Mouse (Mus musculus) stomach, embryonic 16.5 days (tissue): ENCODE measurements around the gene Wbp2. TPM values are rescaled to one million over a fixed set of nuclear protein-coding genes. Genes with fewer than 3 reads are reported as not detected.
A peak's percentile ranks its signal among the peaks of the same experiment; 100 is the strongest.
"Not testable (repeated sequence)": the region's sequence is repeated elsewhere in the genome, so short reads cannot be mapped to it uniquely, and the experiment has no call there.

ENCODE experiments used
- ATAC-seq: fragments of 200-750 bp; cut with Nextera tagmentation; 2 replicates; pipeline ENCODE4 v1.8.0; 2017; ENCODE audit warnings: moderate number of reproducible peaks, moderate TSS enrichment; ENCODE audit not compliant: insufficient read depth, low FRiP score
- H3K27ac ChIP-seq: fragments of 300-500 bp; sonication (generic); 2 replicates; pipeline ENCODE4 v1.5.1; 2014; ENCODE audit warnings: low read length
- H3K27me3 ChIP-seq: fragments of 300-500 bp; sonication (generic); 2 replicates; pipeline ENCODE4 v1.6.1; 2014; ENCODE audit warnings: low read length, control low read depth, mixed read lengths; ENCODE audit not compliant: control insufficient read depth, insufficient read depth
- H3K36me3 ChIP-seq: fragments of 300-500 bp; sonication (generic); 2 replicates; pipeline ENCODE4 v1.6.1; 2014; ENCODE audit warnings: low read length; ENCODE audit not compliant: control insufficient read depth, insufficient read depth
- H3K4me1 ChIP-seq: fragments of 300-500 bp; sonication (generic); 2 replicates; pipeline ENCODE4 v1.6.1; 2014; ENCODE audit warnings: low read length, control low read depth, mixed read lengths; ENCODE audit not compliant: control insufficient read depth, insufficient read depth
- H3K4me2 ChIP-seq: fragments of 300-500 bp; sonication (generic); 2 replicates; pipeline ENCODE4 v1.6.1; 2014; ENCODE audit warnings: low read depth, low read length, mixed read lengths
- H3K4me3 ChIP-seq: fragments of 300-500 bp; sonication (generic); replicated peaks from 2 replicates; pipeline ENCODE4 v1.5.1; 2014; ENCODE audit warnings: mild to moderate bottlenecking, low read length
- H3K9ac ChIP-seq: fragments of 300-500 bp; sonication (generic); 2 replicates; pipeline ENCODE4 v1.6.1; 2014; ENCODE audit warnings: low read length
- H3K9me3 ChIP-seq: fragments of 300-500 bp; sonication (generic); replicated peaks from 2 replicates; pipeline ENCODE4 v1.6.1; 2016; ENCODE audit warnings: low read length, control low read depth; ENCODE audit not compliant: control insufficient read depth
- WGBS: fragments of 180-500 bp; shearing (Covaris S2); extraction: QIAGEN DNeasy Blood & Tissue Kit; methylation state at CpG from one replicate; pipeline ENCODE4 v1.1.7; 2014; 5-methylcytosine and 5-hydroxymethylcytosine counted together
- polyA plus RNA-seq: library from polyadenylated mRNA; unstranded; fragments of >200 nt; fragmentation: Nextera tagmentation; extraction: Ambion mirVana; gene quantifications from 2 replicates; pipeline ENCODE4 v1.2.1, GENCODE M21; 2015

The Wbp2 gene
- polyA plus RNA-seq, 1 experiment from 2014 or later: 81.8 TPM

- H3K36me3 ChIP-seq: no peaks in the 10 kb centered on the region
- no peaks in the 10 kb centered on the region for H3K27me3 ChIP-seq
- 81% methylated on average over 5 of the region's 5 CpGs for WGBS
- no peaks in the 10 kb centered on the region for H3K9me3 ChIP-seq
- no peak overlapping the region for H3K9ac ChIP-seq
- H3K4me1 ChIP-seq: peaks cover 29% of the 10 kb centered on the region
- H3K4me2 ChIP-seq: no peak overlapping the region
- no peak overlapping the region for H3K4me3 ChIP-seq
- H3K27ac ChIP-seq: no peak overlapping the region
- no peak for ATAC-seq
These were observed 9.7 kb upstream of the Wbp2 start for GRCm38 (mm10) chr11:116096213-116097108.

DNA sequence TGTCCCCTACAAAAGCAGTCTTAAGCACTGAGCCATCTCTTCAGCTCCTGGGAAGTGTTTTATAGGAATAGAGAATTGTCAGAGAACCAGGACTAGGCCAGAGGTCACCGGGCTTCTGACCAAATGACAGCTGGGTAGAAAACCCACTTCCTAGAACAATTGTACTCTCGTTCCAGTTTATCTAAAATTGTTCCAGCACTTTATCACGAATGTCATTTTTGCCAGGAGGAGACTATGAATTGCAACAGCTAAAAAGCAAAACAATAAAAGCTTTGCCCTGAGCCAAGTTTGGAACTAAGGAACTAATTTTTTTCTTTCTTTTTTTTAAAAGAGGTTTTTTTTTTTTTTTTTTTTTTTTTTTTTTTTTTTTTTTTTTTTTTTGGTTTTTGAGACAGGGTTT is 8.8 kb upstream of the Wbp2 start:
- no peak for ATAC-seq
- Histone ChIP-seq H3K9ac (no peak overlapping the region), H3K4me2 (no peak overlapping the region), H3K27me3 (no peaks in the 10 kb centered on the region), H3K4me3 (no peak overlapping the region), H3K9me3 (no peaks in the 10 kb centered on the region), H3K36me3 (no peaks in the 10 kb centered on the region), H3K27ac (peak overlapping the region; percentile 6; the same call in 1 of the 2 replicates), H3K4me1 (peaks cover 21% of the 10 kb centered on the region)
- WGBS: 47% methylated on average over 3 of the region's 3 CpGs

GRCm38 (mm10) chr11:116093771-116094565 is 7.2 kb upstream of the Wbp2 start:
- peaks cover 5% of the 10 kb centered on the region; the same call in 1 of the 2 replicates for H3K4me1 ChIP-seq
- no peak overlapping the region for H3K4me2 ChIP-seq
- no peaks in the 10 kb centered on the region for H3K27me3 ChIP-seq
- H3K9ac ChIP-seq: peak overlapping the region; percentile 21; the same call in 1 of the 2 replicates
- H3K9me3 ChIP-seq: no peaks in the 10 kb centered on the region
- H3K36me3 ChIP-seq: no peaks in the 10 kb centered on the region
- no peak overlapping the region for H3K4me3 ChIP-seq
- WGBS: 43% methylated on average over 16 of the region's 16 CpGs
- H3K27ac ChIP-seq: 0 out of 2 replicates have a peak overlapping the region, but pooled peaks have one; percentile 19
- ATAC-seq: no peak

- H3K4me3 ChIP-seq, H3K9ac ChIP-seq, H3K36me3 ChIP-seq, H3K27me3 ChIP-seq, H3K9me3 ChIP-seq, H3K4me1 ChIP-seq, H3K27ac ChIP-seq, H3K4me2 ChIP-seq, ATAC-seq: not testable (repeated sequence)
- 89% methylated on average over 6 of the region's 6 CpGs for WGBS
These were observed 6.2 kb upstream of the Wbp2 start for GRCm38 (mm10) chr11:116092959-116093358.

GRCm38 (mm10) chr11:116091591-116091990 is 4.8 kb upstream of the Wbp2 start:
- Histone ChIP-seq H3K9ac (no peak overlapping the region), H3K4me2 (no peak overlapping the region), H3K36me3 (no peaks in the 10 kb centered on the region), H3K9me3 (no peaks in the 10 kb centered on the region), H3K4me1 (peaks cover 6% of the 10 kb centered on the region; the same call in 1 of the 2 replicates), H3K27me3 (no peaks in the 10 kb centered on the region), H3K4me3 (no peak overlapping the region), H3K27ac (no peak overlapping the region)
- ATAC-seq: no peak
- WGBS: 90% methylated on average over 6 of the region's 6 CpGs

DNA sequence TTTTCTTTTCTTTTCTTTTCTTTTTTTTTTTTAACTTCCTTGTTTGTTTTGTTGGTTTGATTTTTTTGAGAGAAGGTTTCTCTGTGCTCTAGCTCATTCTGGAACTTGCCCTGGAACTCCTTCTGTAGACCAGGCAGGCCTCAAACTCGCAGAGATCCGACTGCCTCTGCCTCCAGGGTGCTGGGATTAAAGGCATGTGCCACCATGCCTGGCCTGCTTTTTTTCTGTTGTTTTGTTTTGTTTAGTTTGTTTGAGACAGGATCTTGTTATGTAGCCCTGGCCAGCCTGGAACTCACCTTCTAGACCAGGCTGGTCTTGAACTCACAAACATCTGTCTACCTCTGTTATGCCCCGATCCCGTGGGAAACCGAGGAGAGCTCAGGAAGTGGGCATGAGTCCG is 2.8 kb upstream of the Wbp2 start:
- Histone ChIP-seq H3K36me3 (no peaks in the 10 kb centered on the region), H3K4me3 (no peak overlapping the region), H3K27ac (no peak overlapping the region), H3K4me1 (peaks cover 21% of the 10 kb centered on the region), H3K9me3 (no peaks in the 10 kb centered on the region), H3K27me3 (no peaks in the 10 kb centered on the region), H3K4me2 (no peak overlapping the region), H3K9ac (no peak overlapping the region)
- ATAC-seq: no peak
- 89% methylated on average over 6 of the region's 6 CpGs for WGBS

GRCm38 (mm10) chr11:116088741-116089394 is 2.1 kb upstream of the Wbp2 start:
- no peaks in the 10 kb centered on the region for H3K27me3 ChIP-seq
- no peak overlapping the region for H3K4me2 ChIP-seq
- peaks cover 25% of the 10 kb centered on the region for H3K4me1 ChIP-seq
- H3K36me3 ChIP-seq: peaks cover 1% of the 10 kb centered on the region; the same call in 1 of the 2 replicates
- H3K9me3 ChIP-seq: no peaks in the 10 kb centered on the region
- H3K4me3 ChIP-seq: no peak overlapping the region
- no peak overlapping the region for H3K9ac ChIP-seq
- 76% methylated on average over 11 of the region's 11 CpGs for WGBS
- no peak for ATAC-seq
- no peak overlapping the region for H3K27ac ChIP-seq

- 72% methylated on average over 8 of the region's 8 CpGs for WGBS
- no peak for ATAC-seq
These were observed 1.4 kb upstream of the Wbp2 start for GRCm38 (mm10) chr11:116088188-116088587.

More at GRCm38 (mm10) chr11:116088188-116088587, 1.4 kb upstream of the Wbp2 start:
- Histone ChIP-seq H3K9me3 (no peaks in the 10 kb centered on the region), H3K4me1 (peaks cover 25% of the 10 kb centered on the region), H3K9ac (no peak overlapping the region), H3K4me3 (no peak overlapping the region), H3K4me2 (peak overlapping the region; percentile 62; the same call in 1 of the 2 replicates), H3K27ac (peak overlapping the region; percentile 84; the same call in 1 of the 2 replicates), H3K36me3 (peaks cover 8% of the 10 kb centered on the region), H3K27me3 (no peaks in the 10 kb centered on the region)
